Mouse (Mus musculus): ENCODE data around the gene Parn. TPM values are rescaled to one million over a fixed set of nuclear protein-coding genes. Genes with fewer than 3 reads are reported as not detected.
A peak's percentile ranks its signal among the peaks of the same experiment; 100 is the strongest.
"Not testable (repeated sequence)": the region's sequence is repeated elsewhere in the genome, so short reads cannot be mapped to it uniquely, and the experiment has no call there.

Gene Parn
- polyA plus RNA-seq, 1 experiment from 2014 or later: 40.5 TPM

GRCm38 (mm10) chr16:13670896-13671295 lies 2.9 kb upstream of the Parn start:
- H3K9ac ChIP-seq (replicated peaks); ATAC-seq (ENCODE audit: low FRiP score, low read depth); H3K27me3 ChIP-seq; H3K36me3 ChIP-seq; H3K27ac ChIP-seq (replicated peaks); H3K9me3 ChIP-seq: not testable (repeated sequence)
- peak overlapping the region; percentile 98; the same call in 1 of the 2 replicates for H3K4me3 ChIP-seq
- peaks cover 19% of the 10 kb centered on the region for H3K4me1 ChIP-seq
- H3K4me2 ChIP-seq (replicated peaks): peak overlapping the region; percentile 84
- 80% methylated on average over 5 of the region's 5 CpGs for WGBS

GRCm38 (mm10) chr16:13669282-13669681 lies 1.3 kb upstream of the Parn start:
- no peaks in the 10 kb centered on the region for H3K9me3 ChIP-seq
- WGBS: 95% methylated on average over 1 of the region's 1 CpGs
- no peak for ATAC-seq (ENCODE audit: low FRiP score, low read depth)
- H3K4me1 ChIP-seq: peaks cover 19% of the 10 kb centered on the region
- H3K4me2 ChIP-seq (replicated peaks): no peak overlapping the region
- H3K27me3 ChIP-seq: no peaks in the 10 kb centered on the region
- peaks cover 15% of the 10 kb centered on the region; the same call in 1 of the 2 replicates for H3K36me3 ChIP-seq
- no peak overlapping the region for H3K27ac ChIP-seq (replicated peaks)
- no peak overlapping the region for H3K9ac ChIP-seq (replicated peaks)
- H3K4me3 ChIP-seq: no peak overlapping the region

- no peak for ATAC-seq (ENCODE audit: low FRiP score, low read depth)
- Histone ChIP-seq H3K27ac (replicated peaks) (0 out of 2 replicates have a peak overlapping the region, but pooled peaks have one; percentile 4), H3K27me3 (no peaks in the 10 kb centered on the region), H3K9me3 (no peaks in the 10 kb centered on the region), H3K4me2 (replicated peaks) (peak overlapping the region; percentile 59), H3K36me3 (peaks cover 17% of the 10 kb centered on the region; the same call in 1 of the 2 replicates), H3K4me1 (peaks cover 19% of the 10 kb centered on the region), H3K4me3 (peak overlapping the region; percentile 67), H3K9ac (replicated peaks) (no peak overlapping the region)
- 81% methylated on average over 10 of the region's 10 CpGs for WGBS
These were observed 585 bp upstream of the Parn start for GRCm38 (mm10) chr16:13668402-13669108.

GRCm38 (mm10) chr16:13660736-13661135 lies 7.2 kb downstream of the Parn start:
- Histone ChIP-seq H3K9ac (replicated peaks) (no peak overlapping the region), H3K27ac (replicated peaks) (no peak overlapping the region), H3K9me3 (no peaks in the 10 kb centered on the region), H3K4me2 (replicated peaks) (no peak overlapping the region), H3K4me3 (no peak overlapping the region), H3K27me3 (no peaks in the 10 kb centered on the region), H3K36me3 (peaks cover 58% of the 10 kb centered on the region), H3K4me1 (no peaks in the 10 kb centered on the region)
- WGBS: 95% methylated on average over 9 of the region's 9 CpGs
- no peak for ATAC-seq (ENCODE audit: low FRiP score, low read depth)

GRCm38 (mm10) chr16:13658886-13659285 lies 9.1 kb downstream of the Parn start:
- peaks cover 57% of the 10 kb centered on the region for H3K36me3 ChIP-seq
- H3K27me3 ChIP-seq: no peaks in the 10 kb centered on the region
- H3K4me1 ChIP-seq: no peaks in the 10 kb centered on the region
- no peak overlapping the region for H3K4me2 ChIP-seq (replicated peaks)
- H3K4me3 ChIP-seq: no peak overlapping the region
- H3K9me3 ChIP-seq: no peaks in the 10 kb centered on the region
- no peak for ATAC-seq (ENCODE audit: low FRiP score, low read depth)
- H3K9ac ChIP-seq (replicated peaks): no peak overlapping the region
- no peak overlapping the region for H3K27ac ChIP-seq (replicated peaks)
- 96% methylated on average over 3 of the region's 3 CpGs for WGBS

- no peak for ATAC-seq (ENCODE audit: low FRiP score, low read depth)
- Histone ChIP-seq H3K27me3 (no peaks in the 10 kb centered on the region), H3K27ac (replicated peaks) (no peak overlapping the region), H3K4me3 (no peak overlapping the region), H3K36me3 (peaks cover 36% of the 10 kb centered on the region), H3K9me3 (no peaks in the 10 kb centered on the region), H3K9ac (replicated peaks) (no peak overlapping the region), H3K4me2 (replicated peaks) (no peak overlapping the region), H3K4me1 (no peaks in the 10 kb centered on the region)
- 85% methylated on average over 4 of the region's 4 CpGs for WGBS
These were observed 22.0 kb downstream of the Parn start for GRCm38 (mm10) chr16:13645930-13646329.

GRCm38 (mm10) chr16:13644474-13644873 lies 23.5 kb downstream of the Parn start:
- Histone ChIP-seq H3K36me3 (peaks cover 28% of the 10 kb centered on the region), H3K27me3 (no peaks in the 10 kb centered on the region), H3K4me3 (no peak overlapping the region), H3K4me1 (no peaks in the 10 kb centered on the region), H3K27ac (replicated peaks) (no peak overlapping the region), H3K9ac (replicated peaks) (no peak overlapping the region), H3K9me3 (no peaks in the 10 kb centered on the region), H3K4me2 (replicated peaks) (no peak overlapping the region)
- 91% methylated on average over 3 of the region's 3 CpGs for WGBS
- no peak for ATAC-seq (ENCODE audit: low FRiP score, low read depth)

GRCm38 (mm10) chr16:13640064-13640463 lies 27.9 kb downstream of the Parn start:
- 79% methylated on average over 7 of the region's 7 CpGs for WGBS
- ATAC-seq (ENCODE audit: low FRiP score, low read depth): no peak

GRCm38 (mm10) chr16:13639508-13639907 lies 28.5 kb downstream of the Parn start:
- WGBS: 88% methylated on average over 5 of the region's 5 CpGs
- peaks cover 27% of the 10 kb centered on the region; the same call in 1 of the 2 replicates for H3K36me3 ChIP-seq
- H3K9ac ChIP-seq (replicated peaks): no peak overlapping the region
- H3K9me3 ChIP-seq: no peaks in the 10 kb centered on the region
- no peak for ATAC-seq (ENCODE audit: low FRiP score, low read depth)
- no peak overlapping the region for H3K4me2 ChIP-seq (replicated peaks)
- H3K27me3 ChIP-seq: no peaks in the 10 kb centered on the region
- no peak overlapping the region for H3K27ac ChIP-seq (replicated peaks)
- H3K4me3 ChIP-seq: no peak overlapping the region
- H3K4me1 ChIP-seq: no peaks in the 10 kb centered on the region

More at GRCm38 (mm10) chr16:13640064-13640463, 27.9 kb downstream of the Parn start:
- no peak overlapping the region for H3K4me2 ChIP-seq (replicated peaks)
- H3K27ac ChIP-seq (replicated peaks): no peak overlapping the region
- H3K4me3 ChIP-seq: no peak overlapping the region
- H3K27me3 ChIP-seq: no peaks in the 10 kb centered on the region
- H3K9me3 ChIP-seq: no peaks in the 10 kb centered on the region
- H3K36me3 ChIP-seq: peaks cover 27% of the 10 kb centered on the region; the same call in 1 of the 2 replicates
- H3K4me1 ChIP-seq: no peaks in the 10 kb centered on the region
- H3K9ac ChIP-seq (replicated peaks): no peak overlapping the region

GRCm38 (mm10) chr16:13638198-13638597 lies 29.8 kb downstream of the Parn start:
- H3K27me3 ChIP-seq; H3K9ac ChIP-seq (replicated peaks); H3K9me3 ChIP-seq; ATAC-seq (ENCODE audit: low FRiP score, low read depth); H3K4me2 ChIP-seq (replicated peaks); H3K4me1 ChIP-seq; H3K4me3 ChIP-seq; H3K27ac ChIP-seq (replicated peaks): not testable (repeated sequence)
- H3K36me3 ChIP-seq: peaks cover 34% of the 10 kb centered on the region; the same call in 1 of the 2 replicates
- 35% methylated on average over 2 of the region's 2 CpGs for WGBS

- ATAC-seq (ENCODE audit: low FRiP score, low read depth): no peak
- Histone ChIP-seq H3K36me3 (peaks cover 56% of the 10 kb centered on the region), H3K9ac (replicated peaks) (no peak overlapping the region), H3K27me3 (no peaks in the 10 kb centered on the region), H3K4me1 (no peaks in the 10 kb centered on the region), H3K9me3 (no peaks in the 10 kb centered on the region), H3K27ac (replicated peaks) (no peak overlapping the region), H3K4me2 (replicated peaks) (no peak overlapping the region), H3K4me3 (no peak overlapping the region)
- 49% methylated on average over 5 of the region's 5 CpGs for WGBS
These were observed 39.6 kb downstream of the Parn start for GRCm38 (mm10) chr16:13628345-13628744.

- Histone ChIP-seq H3K4me1 (no peaks in the 10 kb centered on the region), H3K9me3 (no peaks in the 10 kb centered on the region), H3K27me3 (no peaks in the 10 kb centered on the region), H3K36me3 (peaks cover 28% of the 10 kb centered on the region), H3K27ac (replicated peaks) (no peak overlapping the region), H3K4me2 (replicated peaks) (no peak overlapping the region), H3K4me3 (no peak overlapping the region), H3K9ac (replicated peaks) (no peak overlapping the region)
- WGBS: 92% methylated on average over 3 of the region's 3 CpGs
- no peak for ATAC-seq (ENCODE audit: low FRiP score, low read depth)
These were observed 46.0 kb downstream of the Parn start for GRCm38 (mm10) chr16:13621745-13622507.

Measured in midbrain, embryonic 12.5 days (tissue).